Mouse (Mus musculus): Measurements from ENCODE around the gene Pabpc4. TPM values are rescaled to one million over a fixed set of nuclear protein-coding genes. Genes with fewer than 3 reads are reported as not detected.
"Not testable (repeated sequence)": the region's sequence is repeated elsewhere in the genome, so short reads cannot be mapped to it uniquely, and the experiment has no call there.

The Pabpc4 gene
- polyA plus RNA-seq, 1 experiment from 2014 or later: 56.2 TPM

- no peak overlapping the region for H3K27ac ChIP-seq (ENCODE audit: low read length)
- no peaks in the 10 kb centered on the region for H3K4me1 ChIP-seq (ENCODE audit: control insufficient read depth, insufficient read depth, low read length)
- H3K9ac ChIP-seq (replicated peaks; ENCODE audit: low read depth, low read length): no peak overlapping the region
- H3K36me3 ChIP-seq (ENCODE audit: control insufficient read depth, insufficient read depth, low read length): peaks cover 83% of the 10 kb centered on the region
- no peak for ATAC-seq (ENCODE audit: insufficient number of reproducible peaks, insufficient read depth, low FRiP score, low read depth)
- no peaks in the 10 kb centered on the region for H3K27me3 ChIP-seq (ENCODE audit: control insufficient read depth, insufficient read depth, low read length)
- H3K9me3 ChIP-seq (ENCODE audit: control insufficient read depth, low read depth, low read length): no peaks in the 10 kb centered on the region
- 82% methylated on average over 3 of the region's 3 CpGs for WGBS
- no peak overlapping the region for H3K4me2 ChIP-seq (replicated peaks; ENCODE audit: low read depth, low read length)
- H3K4me3 ChIP-seq (ENCODE audit: low read depth, low read length): no peak overlapping the region
Measured at GRCm38 (mm10) chr4:123292390-123292789, 30.2 kb downstream of the Pabpc4 start.

- H3K36me3 ChIP-seq (ENCODE audit: control insufficient read depth, insufficient read depth, low read length): peaks cover 85% of the 10 kb centered on the region
- no peak overlapping the region for H3K4me2 ChIP-seq (replicated peaks; ENCODE audit: low read depth, low read length)
- no peak overlapping the region for H3K4me3 ChIP-seq (ENCODE audit: low read depth, low read length)
- H3K27me3 ChIP-seq (ENCODE audit: control insufficient read depth, insufficient read depth, low read length): no peaks in the 10 kb centered on the region
- no peak for ATAC-seq (ENCODE audit: insufficient number of reproducible peaks, insufficient read depth, low FRiP score, low read depth)
- no peak overlapping the region for H3K9ac ChIP-seq (replicated peaks; ENCODE audit: low read depth, low read length)
- no peak overlapping the region for H3K27ac ChIP-seq (ENCODE audit: low read length)
- no peaks in the 10 kb centered on the region for H3K9me3 ChIP-seq (ENCODE audit: control insufficient read depth, low read depth, low read length)
- 86% methylated on average over 7 of the region's 7 CpGs for WGBS
- H3K4me1 ChIP-seq (ENCODE audit: control insufficient read depth, insufficient read depth, low read length): no peaks in the 10 kb centered on the region
Measured at GRCm38 (mm10) chr4:123292989-123293388, 30.8 kb downstream of the Pabpc4 start.

GRCm38 (mm10) chr4:123293661-123294443 lies 31.7 kb downstream of the Pabpc4 start:
- Histone ChIP-seq H3K27me3 (ENCODE audit: control insufficient read depth, insufficient read depth, low read length) (no peaks in the 10 kb centered on the region), H3K4me2 (replicated peaks; ENCODE audit: low read depth, low read length) (no peak overlapping the region), H3K36me3 (ENCODE audit: control insufficient read depth, insufficient read depth, low read length) (peaks cover 80% of the 10 kb centered on the region), H3K9ac (replicated peaks; ENCODE audit: low read depth, low read length) (no peak overlapping the region), H3K4me1 (ENCODE audit: control insufficient read depth, insufficient read depth, low read length) (no peaks in the 10 kb centered on the region), H3K9me3 (ENCODE audit: control insufficient read depth, low read depth, low read length) (no peaks in the 10 kb centered on the region), H3K4me3 (ENCODE audit: low read depth, low read length) (no peak overlapping the region), H3K27ac (ENCODE audit: low read length) (no peak overlapping the region)
- 77% methylated on average over 7 of the region's 7 CpGs for WGBS
- ATAC-seq (ENCODE audit: insufficient number of reproducible peaks, insufficient read depth, low FRiP score, low read depth): no peak

DNA sequence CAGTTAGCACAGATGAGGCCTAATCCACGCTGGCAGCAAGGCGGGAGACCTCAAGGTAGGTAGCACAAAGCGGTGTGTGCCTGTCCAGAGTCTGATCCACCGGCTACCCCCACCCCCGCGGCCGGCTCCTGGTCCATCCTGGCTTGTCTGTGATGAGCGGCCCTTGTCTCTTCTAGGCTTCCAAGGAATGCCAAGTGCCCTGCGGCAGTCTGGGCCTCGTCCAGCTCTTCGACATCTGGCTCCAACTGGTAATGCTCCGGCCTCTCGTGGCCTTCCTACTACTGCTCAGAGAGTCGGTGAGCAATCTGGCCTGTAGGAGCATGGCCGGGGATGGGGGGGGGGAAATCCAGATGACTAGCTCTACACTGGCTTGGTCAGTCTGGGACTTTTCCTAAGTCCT lies 32.9 kb downstream of the Pabpc4 start:
- not testable (repeated sequence) for H3K27ac ChIP-seq (ENCODE audit: low read length); H3K4me3 ChIP-seq (ENCODE audit: low read depth, low read length); H3K4me1 ChIP-seq (ENCODE audit: control insufficient read depth, insufficient read depth, low read length); H3K9ac ChIP-seq (replicated peaks; ENCODE audit: low read depth, low read length); H3K4me2 ChIP-seq (replicated peaks; ENCODE audit: low read depth, low read length); H3K27me3 ChIP-seq (ENCODE audit: control insufficient read depth, insufficient read depth, low read length); H3K9me3 ChIP-seq (ENCODE audit: control insufficient read depth, low read depth, low read length)
- WGBS: 86% methylated on average over 15 of the region's 15 CpGs
- peaks cover 79% of the 10 kb centered on the region for H3K36me3 ChIP-seq (ENCODE audit: control insufficient read depth, insufficient read depth, low read length)
- ATAC-seq (ENCODE audit: insufficient number of reproducible peaks, insufficient read depth, low FRiP score, low read depth): 0 out of 2 replicates have a peak, but pooled peaks have one; percentile 37

GRCm38 (mm10) chr4:123295516-123296147 lies 33.5 kb downstream of the Pabpc4 start:
- Histone ChIP-seq H3K36me3 (ENCODE audit: control insufficient read depth, insufficient read depth, low read length) (peaks cover 79% of the 10 kb centered on the region), H3K27me3 (ENCODE audit: control insufficient read depth, insufficient read depth, low read length) (no peaks in the 10 kb centered on the region), H3K27ac (ENCODE audit: low read length) (no peak overlapping the region), H3K9ac (replicated peaks; ENCODE audit: low read depth, low read length) (no peak overlapping the region), H3K9me3 (ENCODE audit: control insufficient read depth, low read depth, low read length) (no peaks in the 10 kb centered on the region), H3K4me3 (ENCODE audit: low read depth, low read length) (no peak overlapping the region), H3K4me2 (replicated peaks; ENCODE audit: low read depth, low read length) (no peak overlapping the region), H3K4me1 (ENCODE audit: control insufficient read depth, insufficient read depth, low read length) (no peaks in the 10 kb centered on the region)
- 91% methylated on average over 21 of the region's 21 CpGs for WGBS
- ATAC-seq (ENCODE audit: insufficient number of reproducible peaks, insufficient read depth, low FRiP score, low read depth): no peak

DNA sequence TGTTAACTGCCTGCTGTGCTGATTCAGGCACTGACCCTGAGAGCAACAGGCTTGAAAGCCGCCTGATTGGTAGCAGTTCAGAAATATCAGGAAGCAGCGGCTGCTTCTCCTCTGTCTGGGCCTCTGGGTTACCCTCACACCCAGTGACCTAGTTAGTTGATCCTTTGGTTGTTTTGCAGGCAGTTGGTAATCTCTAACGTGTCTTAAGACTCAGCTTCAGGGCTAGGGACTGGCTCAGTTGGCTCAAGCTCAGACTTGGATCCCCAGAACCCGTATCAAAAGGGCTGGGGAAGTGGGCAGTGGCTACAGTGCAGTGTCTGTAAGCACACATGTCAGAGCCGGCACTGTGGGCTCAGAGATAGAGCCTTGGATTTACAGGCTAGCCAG lies 34.0 kb downstream of the Pabpc4 start:
- no peak overlapping the region for H3K4me2 ChIP-seq (replicated peaks; ENCODE audit: low read depth, low read length)
- H3K9ac ChIP-seq (replicated peaks; ENCODE audit: low read depth, low read length): no peak overlapping the region
- ATAC-seq (ENCODE audit: insufficient number of reproducible peaks, insufficient read depth, low FRiP score, low read depth): no peak
- H3K27me3 ChIP-seq (ENCODE audit: control insufficient read depth, insufficient read depth, low read length): no peaks in the 10 kb centered on the region
- H3K4me1 ChIP-seq (ENCODE audit: control insufficient read depth, insufficient read depth, low read length): no peaks in the 10 kb centered on the region
- H3K4me3 ChIP-seq (ENCODE audit: low read depth, low read length): no peak overlapping the region
- H3K36me3 ChIP-seq (ENCODE audit: control insufficient read depth, insufficient read depth, low read length): peaks cover 73% of the 10 kb centered on the region
- no peak overlapping the region for H3K27ac ChIP-seq (ENCODE audit: low read length)
- WGBS: 85% methylated on average over 5 of the region's 5 CpGs
- H3K9me3 ChIP-seq (ENCODE audit: control insufficient read depth, low read depth, low read length): no peaks in the 10 kb centered on the region

DNA sequence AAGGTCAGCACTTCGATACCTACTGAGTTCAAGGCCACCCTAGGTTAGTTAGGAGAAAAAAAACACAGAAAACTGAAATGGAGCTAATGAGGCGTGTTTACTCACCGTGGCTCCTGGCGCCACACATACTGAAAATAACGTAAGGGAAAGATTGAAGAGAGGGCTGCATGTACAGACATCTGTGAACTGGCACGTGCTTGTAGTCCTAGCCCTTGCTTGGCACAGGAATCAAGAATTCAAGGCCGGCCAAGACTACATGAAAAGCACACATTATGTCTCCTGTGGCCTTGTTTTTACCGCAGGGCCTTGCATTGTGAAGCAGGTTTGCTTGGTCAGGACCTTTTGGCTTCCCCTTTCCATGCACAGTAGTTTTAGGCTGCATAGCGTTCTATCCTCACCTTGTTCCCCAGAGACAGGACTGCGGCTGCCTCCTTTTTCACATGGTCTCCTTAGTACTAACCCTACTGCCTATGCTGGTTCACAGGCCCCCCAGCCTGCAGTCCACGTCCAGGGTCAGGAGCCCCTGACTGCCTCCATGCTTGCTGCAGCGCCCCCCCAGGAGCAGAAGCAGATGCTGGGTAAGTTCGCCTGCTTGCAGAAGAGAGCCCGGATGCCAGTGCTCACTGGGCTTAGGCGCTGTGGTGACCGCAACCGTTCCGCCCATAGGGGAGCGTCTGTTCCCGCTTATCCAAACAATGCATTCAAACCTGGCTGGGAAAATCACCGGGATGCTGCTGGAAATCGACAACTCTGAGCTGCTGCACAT lies 35.2 kb downstream of the Pabpc4 start:
- H3K36me3 ChIP-seq (ENCODE audit: control insufficient read depth, insufficient read depth, low read length): peaks cover 68% of the 10 kb centered on the region
- no peak overlapping the region for H3K9ac ChIP-seq (replicated peaks; ENCODE audit: low read depth, low read length)
- H3K4me2 ChIP-seq (replicated peaks; ENCODE audit: low read depth, low read length): no peak overlapping the region
- no peak overlapping the region for H3K4me3 ChIP-seq (ENCODE audit: low read depth, low read length)
- no peaks in the 10 kb centered on the region for H3K4me1 ChIP-seq (ENCODE audit: control insufficient read depth, insufficient read depth, low read length)
- WGBS: 92% methylated on average over 21 of the region's 22 CpGs
- no peak for ATAC-seq (ENCODE audit: insufficient number of reproducible peaks, insufficient read depth, low FRiP score, low read depth)
- H3K9me3 ChIP-seq (ENCODE audit: control insufficient read depth, low read depth, low read length): no peaks in the 10 kb centered on the region
- no peaks in the 10 kb centered on the region for H3K27me3 ChIP-seq (ENCODE audit: control insufficient read depth, insufficient read depth, low read length)
- no peak overlapping the region for H3K27ac ChIP-seq (ENCODE audit: low read length)

GRCm38 (mm10) chr4:123298226-123298625 lies 36.1 kb downstream of the Pabpc4 start:
- no peak overlapping the region for H3K9ac ChIP-seq (replicated peaks; ENCODE audit: low read depth, low read length)
- H3K4me1 ChIP-seq (ENCODE audit: control insufficient read depth, insufficient read depth, low read length): no peaks in the 10 kb centered on the region
- no peak overlapping the region for H3K4me3 ChIP-seq (ENCODE audit: low read depth, low read length)
- 86% methylated on average over 4 of the region's 4 CpGs for WGBS
- peaks cover 60% of the 10 kb centered on the region for H3K36me3 ChIP-seq (ENCODE audit: control insufficient read depth, insufficient read depth, low read length)
- H3K4me2 ChIP-seq (replicated peaks; ENCODE audit: low read depth, low read length): no peak overlapping the region
- no peaks in the 10 kb centered on the region for H3K9me3 ChIP-seq (ENCODE audit: control insufficient read depth, low read depth, low read length)
- ATAC-seq (ENCODE audit: insufficient number of reproducible peaks, insufficient read depth, low FRiP score, low read depth): no peak
- H3K27ac ChIP-seq (ENCODE audit: low read length): no peak overlapping the region
- H3K27me3 ChIP-seq (ENCODE audit: control insufficient read depth, insufficient read depth, low read length): no peaks in the 10 kb centered on the region
